Mouse (Mus musculus) embryonic fibroblast, embryonic 13.5 days (primary cell): ENCODE results near the gene Epha3.

Experiments used
- CTCF ChIP-seq: IDR thresholded peaks from 2 replicates; pipeline ENCODE4 v1.5.1; 2011; ENCODE audit warnings: mild to moderate bottlenecking, control low read depth, low read length, moderate library complexity, borderline replicate concordance; ENCODE audit not compliant: insufficient read depth
- POLR2A ChIP-seq: IDR thresholded peaks from 2 replicates; pipeline ENCODE4 v1.6.1; 2011; ENCODE audit warnings: low read depth, mild to moderate bottlenecking, control low read depth, low read length, moderate library complexity

DNA sequence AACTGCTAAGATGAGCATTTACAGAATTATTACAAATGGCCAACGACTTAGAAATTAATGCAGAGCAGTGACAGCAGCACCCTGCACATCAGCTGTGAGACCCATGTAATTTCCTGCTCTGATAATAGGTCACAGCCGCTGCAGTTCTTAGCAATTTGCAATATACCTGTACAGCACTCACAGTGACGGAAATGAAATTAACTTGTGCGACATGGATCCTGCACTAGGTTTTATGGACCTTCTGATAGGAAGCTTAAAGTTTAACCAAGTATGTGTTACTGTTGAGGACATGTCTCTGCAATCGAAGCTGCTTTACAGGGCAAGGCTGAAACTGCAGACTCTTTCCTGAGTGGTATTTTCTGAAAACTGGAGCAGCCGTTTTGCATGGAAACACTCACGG, 80.4 kb downstream of the Epha3 start:
- TF ChIP-seq CTCF (no peak), POLR2A (no peak)
